Mouse (Mus musculus) limb, embryonic 13.5 days (tissue): ENCODE measurements around the gene Slc7a11. TPM values are rescaled to one million over a fixed set of nuclear protein-coding genes. Genes with fewer than 3 reads are reported as not detected.

ENCODE experiments used
- ATAC-seq: fragments of 200-750 bp; cut with Nextera tagmentation; 2 replicates; pipeline ENCODE4 v1.8.0; 2017; ENCODE audit warnings: low read depth, moderate number of reproducible peaks, moderate TSS enrichment; ENCODE audit not compliant: low FRiP score
- H3K27ac ChIP-seq: fragments of 300-500 bp; sonication (generic); 2 replicates; pipeline ENCODE4 v1.5.1; 2015; ENCODE audit warnings: inconsistent platforms, mild to moderate bottlenecking, moderate library complexity
- H3K27me3 ChIP-seq: fragments of 300-500 bp; sonication (generic); 2 replicates; pipeline ENCODE4 v1.6.1; 2015; ENCODE audit warnings: mild to moderate bottlenecking, inconsistent platforms
- H3K36me3 ChIP-seq: fragments of 300-500 bp; sonication (generic); 2 replicates; pipeline ENCODE4 v1.6.1; 2015; ENCODE audit warnings: inconsistent platforms, mild to moderate bottlenecking, moderate library complexity
- H3K4me1 ChIP-seq: fragments of 300-500 bp; sonication (generic); 2 replicates; pipeline ENCODE4 v1.6.1; 2015; ENCODE audit warnings: inconsistent platforms
- H3K4me2 ChIP-seq: fragments of 300-500 bp; sonication (generic); replicated peaks from 2 replicates; pipeline ENCODE4 v1.6.1; 2015; ENCODE audit warnings: inconsistent platforms, mild to moderate bottlenecking, moderate library complexity
- H3K4me3 ChIP-seq: fragments of 300-500 bp; sonication (generic); 2 replicates; pipeline ENCODE4 v1.5.1; 2015; ENCODE audit warnings: moderate library complexity, mild to moderate bottlenecking, inconsistent platforms
- H3K9ac ChIP-seq: fragments of 300-500 bp; sonication (generic); 2 replicates; pipeline ENCODE4 v1.6.1; 2015; ENCODE audit warnings: mild to moderate bottlenecking, inconsistent platforms
- H3K9me3 ChIP-seq: fragments of 300-500 bp; sonication (generic); 2 replicates; pipeline ENCODE4 v1.6.1; 2016; ENCODE audit warnings: inconsistent platforms
- WGBS: fragments of 180-500 bp; shearing (Covaris S2); methylation state at CpG from one replicate; pipeline ENCODE4 v1.1.7; 2015; 5-methylcytosine and 5-hydroxymethylcytosine counted together
- polyA plus RNA-seq: library from polyadenylated mRNA; unstranded; fragments of >200 nt; fragmentation: Nextera tagmentation; extraction: Ambion mirVana; gene quantifications from 2 replicates; pipeline ENCODE4 v1.2.1, GENCODE M21; 2015

Gene Slc7a11
- polyA plus RNA-seq, 1 experiment from 2014 or later, result 2.6 TPM

GRCm38 (mm10) chr3:50387280-50387679 is 56.1 kb downstream of the Slc7a11 start:
- no peaks in the 10 kb centered on the region for H3K9me3 ChIP-seq
- H3K27ac ChIP-seq, result no peak overlapping the region
- peak; percentile 55 for ATAC-seq

DNA sequence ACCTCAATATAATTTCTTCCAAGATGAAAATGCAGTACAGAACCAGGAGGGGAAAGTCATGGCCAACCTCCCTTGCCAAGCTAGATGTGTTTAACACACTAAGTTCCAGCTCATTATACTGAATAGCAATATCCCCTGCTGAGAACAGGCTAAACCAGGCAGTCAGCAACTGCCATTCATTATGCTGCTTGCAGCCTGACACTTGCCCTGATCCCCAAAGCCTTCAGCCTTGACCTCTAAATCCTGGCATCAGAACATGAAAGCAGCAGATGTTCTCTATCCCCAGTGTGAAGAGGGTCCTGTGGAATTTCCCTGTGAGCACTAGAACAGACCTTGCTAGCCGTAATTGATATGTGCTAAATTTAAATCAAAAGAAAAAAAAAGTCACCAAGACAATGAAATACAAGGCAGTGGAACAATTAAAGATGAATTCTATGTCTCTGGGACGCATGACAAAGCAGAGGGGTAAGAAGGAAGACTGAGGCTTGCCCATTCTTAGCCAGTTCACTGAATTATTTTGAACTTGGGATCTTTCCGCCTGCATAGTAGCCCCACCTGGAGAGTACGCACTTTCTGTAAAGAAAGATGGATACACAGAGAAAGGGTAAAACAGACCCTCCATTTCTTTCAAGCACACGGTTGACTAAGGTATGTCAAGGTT is 56.7 kb downstream of the Slc7a11 start:
- Histone ChIP-seq H3K27me3 (no peaks in the 10 kb centered on the region), H3K4me2 (no peak overlapping the region), H3K4me1 (peaks cover 20% of the 10 kb centered on the region), H3K4me3 (no peak overlapping the region), H3K9ac (no peak overlapping the region), H3K9me3 (no peaks in the 10 kb centered on the region), H3K36me3 (no peaks in the 10 kb centered on the region), H3K27ac (no peak overlapping the region)
- 51% methylated on average over 5 of the region's 5 CpGs for WGBS
- ATAC-seq, result peak; percentile 35; the same call in 1 of the 2 replicates

More at GRCm38 (mm10) chr3:50387280-50387679, 56.1 kb downstream of the Slc7a11 start:
- no peak overlapping the region for H3K4me2 ChIP-seq
- H3K27me3 ChIP-seq, result no peaks in the 10 kb centered on the region
- 47% methylated on average over 4 of the region's 4 CpGs for WGBS
- peaks cover 16% of the 10 kb centered on the region for H3K4me1 ChIP-seq
- H3K4me3 ChIP-seq, result no peak overlapping the region
- no peaks in the 10 kb centered on the region for H3K36me3 ChIP-seq
- no peak overlapping the region for H3K9ac ChIP-seq

DNA sequence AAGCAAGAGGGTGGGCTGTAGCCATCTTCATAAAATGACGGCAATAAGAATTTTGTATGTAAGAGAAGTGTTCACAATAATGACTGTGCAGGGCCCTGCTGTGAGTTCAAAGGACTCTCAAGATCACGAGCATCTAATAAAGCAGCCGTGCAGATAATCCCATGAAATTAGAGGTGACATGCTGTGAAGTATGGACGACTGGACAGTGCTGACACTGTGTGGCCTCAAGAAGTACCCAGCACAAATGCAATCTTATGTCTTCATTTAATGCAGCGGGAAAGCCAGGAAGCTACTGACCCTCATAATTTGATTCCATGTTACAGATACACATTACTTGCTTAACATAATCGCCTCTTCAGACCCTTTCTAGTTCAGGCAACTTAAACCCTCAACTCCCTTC is 57.3 kb downstream of the Slc7a11 start:
- 28% methylated on average over 6 of the region's 6 CpGs for WGBS
- peaks cover 20% of the 10 kb centered on the region for H3K4me1 ChIP-seq
- 0 out of 2 replicates have a peak overlapping the region, but pooled peaks have one; percentile 44 for H3K27ac ChIP-seq
- H3K36me3 ChIP-seq, result no peaks in the 10 kb centered on the region
- H3K4me3 ChIP-seq, result no peak overlapping the region
- H3K4me2 ChIP-seq, result no peak overlapping the region
- H3K9me3 ChIP-seq, result no peaks in the 10 kb centered on the region
- no peaks in the 10 kb centered on the region for H3K27me3 ChIP-seq
- ATAC-seq, result no peak
- no peak overlapping the region for H3K9ac ChIP-seq

- peaks cover 25% of the 10 kb centered on the region for H3K4me1 ChIP-seq
- no peak overlapping the region for H3K9ac ChIP-seq
- H3K27me3 ChIP-seq, result no peaks in the 10 kb centered on the region
- no peaks in the 10 kb centered on the region for H3K9me3 ChIP-seq
- no peak overlapping the region for H3K4me3 ChIP-seq
- 20% methylated on average over 5 of the region's 5 CpGs for WGBS
- no peak overlapping the region for H3K27ac ChIP-seq
- H3K36me3 ChIP-seq, result no peaks in the 10 kb centered on the region
- H3K4me2 ChIP-seq, result peak overlapping the region; percentile 61
- no peak for ATAC-seq
Observed at GRCm38 (mm10) chr3:50382729-50383128, 60.7 kb downstream of the Slc7a11 start.

GRCm38 (mm10) chr3:50381861-50382693 is 61.3 kb downstream of the Slc7a11 start:
- peak overlapping the region; percentile 56 for H3K9ac ChIP-seq
- H3K4me1 ChIP-seq, result peaks cover 25% of the 10 kb centered on the region
- H3K4me2 ChIP-seq, result peak overlapping the region; percentile 61
- whole genome bisulfite sequencing, result 13% methylated on average over 22 of the region's 22 CpGs
- no peaks in the 10 kb centered on the region for H3K9me3 ChIP-seq
- no peaks in the 10 kb centered on the region for H3K36me3 ChIP-seq
- H3K27ac ChIP-seq, result peak overlapping the region; percentile 44; the same call in 1 of the 2 replicates
- ATAC-seq, result peak; percentile 49
- H3K4me3 ChIP-seq, result peak overlapping the region; percentile 48
- H3K27me3 ChIP-seq, result no peaks in the 10 kb centered on the region

DNA sequence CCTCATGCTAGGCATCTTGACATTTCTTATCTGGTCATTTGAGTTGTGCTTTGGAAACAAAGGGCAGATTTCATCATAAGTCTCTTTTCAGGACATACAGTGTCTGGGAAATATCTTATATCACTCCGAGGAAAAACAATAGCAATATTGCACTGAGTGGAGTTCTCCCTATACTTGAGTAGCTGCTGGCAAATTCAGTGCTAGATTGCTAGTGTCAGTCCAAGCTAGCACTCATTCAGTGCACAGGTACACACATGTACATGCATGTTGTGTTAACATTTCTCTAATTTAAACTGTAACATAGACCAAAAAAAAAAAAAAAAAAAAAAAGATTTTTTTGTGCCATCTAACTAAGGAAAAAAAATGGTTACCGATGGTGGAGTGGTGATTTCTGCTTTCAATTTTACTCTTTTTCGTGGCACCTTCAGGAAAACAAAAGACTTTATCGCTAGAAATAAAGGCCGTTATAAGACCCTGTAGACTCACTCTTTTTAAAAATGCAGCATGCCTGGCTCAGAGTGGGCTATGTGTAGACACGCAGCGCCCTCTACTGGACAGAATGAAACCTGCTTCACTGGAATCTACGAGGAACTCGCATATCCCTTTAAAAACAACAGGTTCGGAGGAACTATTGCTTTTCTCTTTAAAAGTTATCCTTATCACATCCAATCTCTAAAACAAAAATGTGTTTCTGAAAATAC is 62.1 kb downstream of the Slc7a11 start:
- Histone ChIP-seq H3K27me3 (no peaks in the 10 kb centered on the region), H3K9ac (peak overlapping the region; percentile 56), H3K4me1 (peaks cover 20% of the 10 kb centered on the region), H3K9me3 (no peaks in the 10 kb centered on the region), H3K27ac (0 out of 2 replicates have a peak overlapping the region, but pooled peaks have one; percentile 16), H3K4me3 (peak overlapping the region; percentile 48), H3K36me3 (no peaks in the 10 kb centered on the region), H3K4me2 (peak overlapping the region; percentile 61)
- 15% methylated on average over 10 of the region's 10 CpGs for WGBS
- peak; percentile 80 for ATAC-seq

- ATAC-seq, result no peak
- Histone ChIP-seq H3K27ac (no peak overlapping the region), H3K27me3 (no peaks in the 10 kb centered on the region), H3K9me3 (no peaks in the 10 kb centered on the region), H3K4me3 (no peak overlapping the region), H3K4me2 (no peak overlapping the region), H3K9ac (no peak overlapping the region), H3K4me1 (peaks cover 16% of the 10 kb centered on the region), H3K36me3 (no peaks in the 10 kb centered on the region)
- 75% methylated on average over 8 of the region's 8 CpGs for WGBS
Observed at GRCm38 (mm10) chr3:50379942-50380341, 63.5 kb downstream of the Slc7a11 start.

- no peak overlapping the region for H3K27ac ChIP-seq
- no peak overlapping the region for H3K9ac ChIP-seq
- H3K4me3 ChIP-seq, result no peak overlapping the region
- no peaks in the 10 kb centered on the region for H3K27me3 ChIP-seq
- H3K36me3 ChIP-seq, result no peaks in the 10 kb centered on the region
- ATAC-seq, result no peak
- H3K4me2 ChIP-seq, result no peak overlapping the region
- H3K9me3 ChIP-seq, result no peaks in the 10 kb centered on the region
- H3K4me1 ChIP-seq, result peaks cover 5% of the 10 kb centered on the region; the same call in 1 of the 2 replicates
Observed at GRCm38 (mm10) chr3:50375477-50375876, 67.9 kb downstream of the Slc7a11 start.

DNA sequence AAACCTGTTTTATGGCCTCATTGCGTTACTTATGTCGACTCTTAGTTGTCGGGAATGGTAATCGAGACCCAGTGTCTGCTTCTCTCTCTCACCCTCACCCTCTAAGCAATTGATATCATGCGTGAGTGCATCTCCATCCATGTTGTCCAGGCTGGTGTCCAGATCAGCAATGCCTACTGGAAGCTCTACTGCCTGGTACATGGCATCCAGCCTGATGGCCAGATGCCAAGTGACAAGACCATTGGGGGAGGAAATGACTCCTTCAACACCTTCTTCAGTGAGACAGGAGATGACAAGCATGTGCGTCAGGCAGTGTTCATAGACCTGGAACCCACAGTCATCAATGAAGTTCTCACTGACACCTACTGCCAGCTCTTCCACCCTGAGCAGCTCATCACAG is 73.6 kb downstream of the Slc7a11 start:
- H3K27ac ChIP-seq, result no peak overlapping the region
- H3K4me1 ChIP-seq, result peaks cover 6% of the 10 kb centered on the region
- H3K4me2 ChIP-seq, result no peak overlapping the region
- H3K9ac ChIP-seq, result no peak overlapping the region
- no peaks in the 10 kb centered on the region for H3K36me3 ChIP-seq
- H3K9me3 ChIP-seq, result no peaks in the 10 kb centered on the region
- no peaks in the 10 kb centered on the region for H3K27me3 ChIP-seq
- H3K4me3 ChIP-seq, result no peak overlapping the region
- WGBS, result 88% methylated on average over 6 of the region's 6 CpGs
- no peak for ATAC-seq

- H3K4me3 ChIP-seq, result no peak overlapping the region
- H3K36me3 ChIP-seq, result no peaks in the 10 kb centered on the region
- peak overlapping the region; percentile 39; the same call in 1 of the 2 replicates for H3K27ac ChIP-seq
- ATAC-seq, result no peak
- peaks cover 10% of the 10 kb centered on the region for H3K4me1 ChIP-seq
- no peak overlapping the region for H3K4me2 ChIP-seq
- H3K9me3 ChIP-seq, result no peaks in the 10 kb centered on the region
- H3K27me3 ChIP-seq, result no peaks in the 10 kb centered on the region
- H3K9ac ChIP-seq, result no peak overlapping the region
- WGBS, result 20% methylated on average over 3 of the region's 3 CpGs
Observed at GRCm38 (mm10) chr3:50367175-50367574, 76.2 kb downstream of the Slc7a11 start.

DNA sequence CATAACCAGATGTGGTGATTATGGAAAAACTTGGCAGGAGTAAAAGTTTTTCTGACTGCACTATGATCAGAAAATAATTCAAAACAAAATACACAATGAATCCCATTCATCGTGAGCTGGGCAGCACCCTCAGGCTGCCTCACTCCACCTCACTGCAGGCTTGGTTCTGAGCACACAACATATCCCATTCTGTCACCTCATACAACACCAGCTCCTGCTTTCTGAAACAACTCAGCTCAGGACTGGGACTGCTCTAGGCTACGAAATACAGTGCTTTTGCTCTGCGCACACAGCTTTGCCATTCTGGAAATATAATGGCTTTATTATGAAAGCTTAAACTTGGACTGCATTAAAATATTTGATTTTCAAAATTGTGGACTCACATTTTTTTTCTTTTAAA is 79.8 kb downstream of the Slc7a11 start:
- Histone ChIP-seq H3K9me3 (no peaks in the 10 kb centered on the region), H3K4me2 (no peak overlapping the region), H3K9ac (no peak overlapping the region), H3K4me3 (no peak overlapping the region), H3K4me1 (peaks cover 10% of the 10 kb centered on the region), H3K27ac (peak overlapping the region; percentile 44; the same call in 1 of the 2 replicates), H3K36me3 (no peaks in the 10 kb centered on the region), H3K27me3 (no peaks in the 10 kb centered on the region)
- 42% methylated on average over 3 of the region's 3 CpGs for WGBS
- peak; percentile 48; the same call in 1 of the 2 replicates for ATAC-seq

- H3K9ac ChIP-seq, result no peak overlapping the region
- ATAC-seq, result no peak
- no peak overlapping the region for H3K4me2 ChIP-seq
- 40% methylated on average over 1 of the region's 1 CpGs for WGBS
- H3K27me3 ChIP-seq, result no peaks in the 10 kb centered on the region
- no peaks in the 10 kb centered on the region for H3K36me3 ChIP-seq
- H3K4me1 ChIP-seq, result 0 out of 2 replicates have a peak, but pooled peaks cover 5% of the 10 kb centered on the region
- H3K9me3 ChIP-seq, result no peaks in the 10 kb centered on the region; the same call in 1 of the 2 replicates
- H3K27ac ChIP-seq, result no peak overlapping the region
- H3K4me3 ChIP-seq, result no peak overlapping the region
Observed at GRCm38 (mm10) chr3:50347081-50347480, 96.3 kb downstream of the Slc7a11 start.
